Mouse (Mus musculus) heart, embryonic 16.5 days (tissue): ENCODE data around the gene Znhit2. TPM values are rescaled to one million over a fixed set of nuclear protein-coding genes. Genes with fewer than 3 reads are reported as not detected.
"Not testable (repeated sequence)": the region's sequence is repeated elsewhere in the genome, so short reads cannot be mapped to it uniquely, and the experiment has no call there.

Experiments used
- ATAC-seq: fragments of 200-750 bp; cut with Nextera tagmentation; replicated peaks from 2 replicates; pipeline ENCODE4 v1.8.0; 2017; ENCODE audit warnings: moderate number of reproducible peaks; ENCODE audit not compliant: insufficient read depth, low FRiP score; ENCODE audit errors: extremely low read depth
- H3K27ac ChIP-seq: fragments of 300-500 bp; sonication (generic); 2 replicates; pipeline ENCODE4 v1.5.1; 2014; ENCODE audit warnings: mild to moderate bottlenecking, low read length, control low read depth, moderate library complexity
- H3K27me3 ChIP-seq: fragments of 300-500 bp; sonication (generic); 2 replicates; pipeline ENCODE4 v1.6.1; 2014; ENCODE audit warnings: low read length, mixed read lengths; ENCODE audit not compliant: control insufficient read depth, insufficient read depth
- H3K36me3 ChIP-seq: fragments of 300-500 bp; sonication (generic); 2 replicates; pipeline ENCODE4 v1.6.1; 2014; ENCODE audit not compliant: control insufficient read depth, insufficient read depth
- H3K4me1 ChIP-seq: fragments of 300-500 bp; sonication (generic); 2 replicates; pipeline ENCODE4 v1.6.1; 2014; ENCODE audit warnings: low read length, mixed read lengths; ENCODE audit not compliant: control insufficient read depth, insufficient read depth
- H3K4me2 ChIP-seq: fragments of 300-500 bp; sonication (generic); 2 replicates; pipeline ENCODE4 v1.6.1; 2014; ENCODE audit warnings: low read depth, mild to moderate bottlenecking, control low read depth, low read length
- H3K4me3 ChIP-seq: fragments of 300-500 bp; sonication (generic); 2 replicates; pipeline ENCODE4 v1.5.1; 2014; ENCODE audit warnings: mild to moderate bottlenecking, control low read depth, low read length
- H3K9ac ChIP-seq: fragments of 300-500 bp; sonication (generic); 2 replicates; pipeline ENCODE4 v1.6.1; 2014; ENCODE audit warnings: low read length, control low read depth
- H3K9me3 ChIP-seq: fragments of 300-500 bp; sonication (generic); replicated peaks from 2 replicates; pipeline ENCODE4 v1.6.1; 2016; ENCODE audit warnings: low read length; ENCODE audit not compliant: control insufficient read depth
- WGBS: fragments of 180-500 bp; shearing (Covaris S2); extraction: QIAGEN DNeasy Blood & Tissue Kit; methylation state at CpG from one replicate; pipeline ENCODE4 v1.1.7; 2014; 5-methylcytosine and 5-hydroxymethylcytosine counted together
- polyA plus RNA-seq: library from polyadenylated mRNA; unstranded; fragments of >200 nt; fragmentation: Nextera tagmentation; extraction: Ambion mirVana; gene quantifications from 2 replicates; pipeline ENCODE4 v1.2.1, GENCODE M21; 2015

Znhit2 gene
- polyA plus RNA-seq, 1 experiment from 2014 or later: 24.7 TPM

- not testable (repeated sequence) for H3K9me3 ChIP-seq, ATAC-seq
- WGBS: 51% methylated on average over 4 of the region's 4 CpGs
Measured at GRCm38 (mm10) chr19:6044102-6044501, 16.9 kb upstream of the Znhit2 start.

GRCm38 (mm10) chr19:6045366-6046293, 15.4 kb upstream of the Znhit2 start:
- Histone ChIP-seq H3K36me3 (peaks cover 23% of the 10 kb centered on the region), H3K4me3 (peak overlapping the region; percentile 83), H3K27me3 (no peaks in the 10 kb centered on the region), H3K27ac (peak overlapping the region; percentile 99), H3K4me1 (peaks cover 19% of the 10 kb centered on the region), H3K9ac (peak overlapping the region; percentile 87), H3K9me3 (no peaks in the 10 kb centered on the region), H3K4me2 (peak overlapping the region; percentile 99)
- peak; percentile 42; the same call in 1 of the 2 replicates for ATAC-seq
- WGBS: 11% methylated on average over 20 of the region's 20 CpGs

More at GRCm38 (mm10) chr19:6044102-6044501, 16.9 kb upstream of the Znhit2 start:
- peaks cover 19% of the 10 kb centered on the region for H3K4me1 ChIP-seq
- not testable (repeated sequence) for H3K9ac ChIP-seq, H3K4me2 ChIP-seq, H3K27ac ChIP-seq, H3K36me3 ChIP-seq, H3K27me3 ChIP-seq, H3K4me3 ChIP-seq

GRCm38 (mm10) chr19:6046294-6047153, 14.5 kb upstream of the Znhit2 start, which contains the start of gene Syvn1:
Gene Syvn1, plus strand, starts transcription at chr19:6046576.
- Histone ChIP-seq H3K4me2 (peak within 1 kb of the TSS; percentile 99), H3K27me3 (no peaks in the 10 kb centered on the region), H3K4me1 (peaks cover 19% of the 10 kb centered on the region), H3K9ac (peak within 1 kb of the TSS; percentile 87), H3K4me3 (peak within 1 kb of the TSS; percentile 83), H3K9me3 (no peaks in the 10 kb centered on the region), H3K27ac (peak within 1 kb of the TSS; percentile 99), H3K36me3 (peaks cover 30% of the 10 kb centered on the region)
- ATAC-seq: peak; percentile 91
- under 1% methylated on average over 65 of the region's 65 CpGs for WGBS

- Histone ChIP-seq H3K4me3 (peak overlapping the region; percentile 83), H3K36me3 (peaks cover 34% of the 10 kb centered on the region), H3K4me1 (peaks cover 19% of the 10 kb centered on the region), H3K27ac (peak overlapping the region; percentile 99), H3K4me2 (peak overlapping the region; percentile 99), H3K27me3 (no peaks in the 10 kb centered on the region), H3K9ac (peak overlapping the region; percentile 87), H3K9me3 (no peaks in the 10 kb centered on the region)
- ATAC-seq: no peak
- 1% methylated on average over 44 of the region's 44 CpGs for WGBS
Measured at GRCm38 (mm10) chr19:6047154-6047898, 13.7 kb upstream of the Znhit2 start.

DNA sequence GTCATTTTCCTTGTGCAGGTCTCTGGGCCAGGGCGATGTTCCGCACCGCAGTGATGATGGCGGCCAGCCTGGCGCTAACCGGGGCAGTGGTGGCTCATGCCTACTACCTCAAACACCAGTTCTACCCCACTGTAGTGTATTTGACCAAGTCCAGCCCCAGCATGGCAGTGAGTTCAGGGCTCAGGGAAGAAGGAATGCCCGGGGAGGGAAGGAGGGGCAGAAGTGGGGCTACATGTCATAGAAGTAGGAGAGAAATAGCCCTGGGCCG, 13.2 kb upstream of the Znhit2 start:
- Histone ChIP-seq H3K9me3 (no peaks in the 10 kb centered on the region), H3K27me3 (no peaks in the 10 kb centered on the region), H3K4me2 (peak overlapping the region; percentile 99), H3K4me3 (peak overlapping the region; percentile 83), H3K36me3 (peaks cover 37% of the 10 kb centered on the region), H3K27ac (no peak overlapping the region), H3K4me1 (peaks cover 19% of the 10 kb centered on the region), H3K9ac (peak overlapping the region; percentile 87)
- ATAC-seq: no peak
- WGBS: 79% methylated on average over 8 of the region's 8 CpGs

GRCm38 (mm10) chr19:6048681-6049410, 12.1 kb upstream of the Znhit2 start:
- Histone ChIP-seq H3K9me3 (no peaks in the 10 kb centered on the region), H3K36me3 (peaks cover 47% of the 10 kb centered on the region), H3K4me1 (peaks cover 19% of the 10 kb centered on the region), H3K27me3 (no peaks in the 10 kb centered on the region), H3K4me3 (no peak overlapping the region), H3K9ac (no peak overlapping the region), H3K27ac (no peak overlapping the region), H3K4me2 (no peak overlapping the region)
- 83% methylated on average over 11 of the region's 11 CpGs for WGBS
- no peak for ATAC-seq

- 83% methylated on average over 7 of the region's 7 CpGs for WGBS
- ATAC-seq: no peak
- Histone ChIP-seq H3K36me3 (peaks cover 56% of the 10 kb centered on the region), H3K9ac (no peak overlapping the region), H3K4me3 (no peak overlapping the region), H3K27me3 (no peaks in the 10 kb centered on the region), H3K27ac (no peak overlapping the region), H3K4me1 (peaks cover 20% of the 10 kb centered on the region), H3K4me2 (no peak overlapping the region), H3K9me3 (no peaks in the 10 kb centered on the region)
Measured at GRCm38 (mm10) chr19:6052516-6052915, 8.5 kb upstream of the Znhit2 start.

GRCm38 (mm10) chr19:6054296-6054695, 6.7 kb upstream of the Znhit2 start:
- H3K4me2 ChIP-seq: no peak overlapping the region
- H3K27ac ChIP-seq: no peak overlapping the region
- H3K9ac ChIP-seq: no peak overlapping the region
- H3K36me3 ChIP-seq: peaks cover 53% of the 10 kb centered on the region
- WGBS: 79% methylated on average over 5 of the region's 5 CpGs
- no peak for ATAC-seq
- no peaks in the 10 kb centered on the region for H3K9me3 ChIP-seq
- peaks cover 16% of the 10 kb centered on the region for H3K4me1 ChIP-seq
- no peaks in the 10 kb centered on the region for H3K27me3 ChIP-seq
- no peak overlapping the region for H3K4me3 ChIP-seq
